Mouse (Mus musculus) spleen, adult 12 weeks (tissue): ENCODE results near the gene Ascl3.

Experiments used
- DNase-seq: peaks from one replicate; pipeline ENCODE4 v3.0.0; 2022; ENCODE audit warnings: low spot score

Ascl3 gene

DNA sequence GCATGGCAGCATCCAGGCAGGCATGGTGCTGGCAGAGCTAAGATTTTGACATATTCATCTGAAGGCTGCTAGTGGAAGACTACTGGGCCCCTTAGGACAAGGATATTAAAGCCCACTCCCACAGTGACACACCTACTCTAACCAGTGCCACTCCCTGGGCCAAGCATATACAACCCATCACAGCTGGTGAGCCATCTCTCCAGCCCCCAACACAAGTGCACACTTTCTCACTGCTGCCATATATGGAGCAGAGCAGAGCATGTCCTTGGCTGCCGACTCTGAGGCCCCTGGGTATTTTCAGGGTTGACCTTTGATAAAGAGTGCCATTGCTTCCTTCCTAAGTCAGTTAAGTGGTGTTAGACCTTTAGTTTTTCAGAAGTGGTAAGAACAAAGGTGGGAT is 21.5 kb downstream of the Ascl3 start:
- DNase-seq: no peak

DNA sequence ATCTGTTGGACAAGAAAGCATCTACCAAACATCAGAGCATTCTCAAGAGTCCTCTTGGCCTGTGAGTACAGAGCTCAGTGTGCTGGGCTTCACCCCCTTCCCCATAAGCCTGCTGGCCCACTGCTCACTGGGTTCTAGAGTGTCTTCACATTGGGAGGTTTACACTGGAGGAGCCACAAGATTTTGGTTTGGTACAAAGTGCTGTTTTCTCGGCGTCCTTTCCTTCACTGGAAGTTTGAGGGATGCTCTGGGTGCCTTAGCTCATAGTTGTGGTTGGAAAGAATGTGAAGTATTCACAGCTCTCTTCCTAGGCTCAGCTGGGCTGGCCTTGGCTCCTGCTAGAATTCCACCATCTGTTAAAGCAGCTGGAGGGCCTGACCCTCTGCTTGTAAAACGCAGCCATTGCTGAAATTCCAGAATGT is 22.6 kb downstream of the Ascl3 start:
- DNase-seq: no peak

DNA sequence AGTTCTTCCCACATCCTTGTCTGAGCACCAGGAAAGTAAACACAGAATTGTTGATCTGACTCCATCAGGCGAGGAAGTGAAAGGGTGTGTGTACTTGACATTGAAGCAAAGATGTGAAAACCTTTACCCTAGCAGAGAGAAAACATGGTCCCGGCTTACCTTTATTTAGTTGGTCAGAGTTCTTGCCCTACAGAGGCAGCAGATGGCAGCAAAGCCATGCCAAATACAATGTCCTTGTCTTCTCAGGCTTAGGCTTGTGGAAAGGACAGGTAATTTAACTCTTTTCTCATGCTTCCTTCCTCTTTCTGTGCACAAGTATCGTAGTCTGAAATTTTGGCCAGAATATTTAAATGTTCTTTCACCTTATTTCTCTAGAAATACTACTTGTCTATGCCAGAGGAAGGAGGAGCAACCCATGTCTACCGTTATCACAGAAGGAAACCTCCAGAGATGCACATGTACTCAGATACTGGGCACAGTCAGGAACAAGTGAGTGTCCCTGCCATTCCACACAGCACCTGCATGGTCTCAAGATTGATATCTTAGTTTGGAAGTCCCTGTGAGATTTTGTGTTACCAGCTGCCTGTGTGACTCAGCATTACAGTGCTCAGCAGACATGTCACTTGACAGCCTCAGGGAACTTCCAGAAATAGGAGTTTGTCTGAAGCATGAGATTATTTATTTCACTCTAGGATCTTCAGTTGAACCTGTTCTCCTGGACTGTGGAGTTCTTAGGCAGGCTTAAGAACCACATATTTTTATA is 24.3 kb downstream of the Ascl3 start:
- DNase-seq: peak; percentile 35

DNA sequence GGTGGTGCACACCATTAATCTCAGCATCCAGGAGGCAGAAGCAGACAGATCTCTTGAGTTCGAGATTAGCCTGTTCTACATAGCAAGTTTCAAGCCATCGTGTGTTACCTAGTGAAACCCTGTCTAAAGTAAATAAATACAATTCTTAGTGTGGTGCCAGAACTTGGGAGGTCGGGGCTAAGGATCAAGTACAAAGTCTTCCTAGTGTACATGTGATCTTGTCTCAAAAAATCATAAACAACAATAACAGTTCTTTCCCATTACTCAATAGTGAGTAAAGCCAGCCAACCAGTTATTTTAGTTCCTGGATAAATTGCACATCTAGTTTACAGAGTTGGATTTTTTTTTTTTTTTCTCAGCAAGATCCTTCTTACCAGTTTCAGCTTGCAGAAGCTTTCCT is 27.1 kb downstream of the Ascl3 start:
- no peak for DNase-seq

DNA sequence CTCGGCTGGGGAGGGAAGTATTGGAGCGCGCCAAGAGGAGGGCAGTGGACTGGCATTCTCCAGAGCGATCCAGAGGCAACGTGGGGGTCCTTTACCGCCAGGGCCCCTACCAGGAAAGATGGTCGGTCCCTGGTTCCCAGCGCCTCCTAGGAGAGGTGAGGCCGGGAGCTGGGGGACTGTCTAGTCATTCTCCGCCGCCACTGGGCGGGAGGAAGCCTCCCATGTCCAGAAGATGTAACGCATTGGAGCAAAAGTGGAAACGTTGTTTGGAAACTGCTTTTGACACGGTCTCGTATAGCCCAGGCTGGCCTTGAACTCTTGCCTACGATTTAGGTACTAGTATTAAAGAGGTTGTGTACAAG is 27.5 kb downstream of the Ascl3 start:
- DNase-seq: no peak

DNA sequence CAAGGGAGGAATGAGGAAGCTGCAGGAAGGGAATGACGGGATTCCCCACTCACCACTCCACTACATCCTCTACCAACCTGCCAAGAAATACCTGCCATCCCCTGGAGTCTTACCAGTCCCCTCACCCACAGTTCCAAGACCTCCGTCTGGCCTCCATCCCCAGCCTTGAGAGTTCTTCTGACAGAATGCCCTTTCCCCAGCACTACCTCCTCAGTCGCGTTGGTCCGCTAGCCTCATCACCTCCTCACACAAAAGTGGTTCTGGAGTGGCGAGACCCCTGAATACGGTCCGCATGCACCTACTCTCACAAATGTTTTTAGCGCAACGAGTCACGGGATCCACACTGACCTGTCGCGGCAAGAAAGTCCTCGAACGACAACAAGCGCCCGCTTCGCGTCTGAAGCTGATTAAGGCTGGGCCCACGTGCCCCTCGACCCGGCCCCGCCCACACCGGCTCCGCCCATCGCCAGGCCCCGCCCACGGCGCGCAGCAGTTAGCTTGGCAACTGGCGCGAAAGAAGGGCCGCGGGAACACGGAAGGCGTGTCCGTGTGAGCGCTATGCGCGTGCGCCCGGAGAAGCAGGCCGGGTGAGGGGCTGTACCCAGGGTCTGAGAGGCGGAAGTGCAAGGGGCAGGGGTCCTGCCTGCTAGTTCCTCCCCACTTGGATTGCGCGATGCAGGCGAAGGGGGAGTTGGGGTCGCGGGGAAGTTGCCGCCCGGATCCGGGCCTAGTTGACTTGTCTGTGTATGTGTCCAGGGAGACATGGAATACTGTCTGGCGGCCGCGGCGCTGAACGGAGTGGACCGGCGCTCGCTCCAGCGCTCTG is 28.1 kb downstream of the Ascl3 start, which contains the start of the genes St5 and Akip1:
Gene St5 (minus strand): TSS at position 416 of the 826 bp plus-strand sequence.
Gene Akip1 (plus strand): TSS at position 501 of the 826 bp plus-strand sequence.
- peak; percentile 92 for DNase-seq

DNA sequence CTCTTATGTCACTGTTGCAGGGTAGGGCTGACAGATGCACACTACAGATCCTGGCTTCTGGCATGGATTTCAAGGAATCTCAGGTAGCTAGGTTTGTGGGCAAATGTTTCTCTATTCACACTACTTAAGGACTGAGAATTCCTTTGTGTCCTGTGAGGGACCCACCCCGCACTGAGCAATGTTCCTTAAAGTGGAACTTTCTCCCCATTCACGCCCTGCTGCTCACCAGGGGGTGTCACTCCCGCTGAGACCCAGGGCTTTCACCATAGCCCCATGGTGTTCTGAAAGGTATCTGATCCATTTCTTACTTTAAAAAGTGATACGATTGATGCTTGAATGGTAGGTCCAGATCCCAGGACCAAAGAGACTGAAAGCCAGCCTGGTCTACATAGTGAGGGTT is 28.8 kb downstream of the Ascl3 start:
- DNase-seq: no peak

DNA sequence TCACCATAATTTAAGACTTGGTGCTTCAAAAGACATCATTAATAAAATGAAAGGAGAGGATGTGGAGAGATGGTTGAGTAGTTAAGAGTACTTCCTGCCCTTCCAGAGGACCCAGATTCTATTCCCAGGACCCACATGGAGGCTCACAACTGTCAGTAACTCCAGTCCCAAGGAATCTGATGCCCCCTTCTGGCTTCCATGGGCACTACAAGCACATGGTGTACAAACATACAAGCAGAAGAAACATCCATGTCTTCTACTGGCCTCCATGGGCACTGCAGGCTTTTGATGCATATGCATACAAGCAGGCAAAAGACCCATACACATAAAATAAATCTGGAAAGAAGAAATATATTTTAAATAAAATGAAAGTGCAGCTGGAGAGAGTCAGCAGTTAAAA is 31.3 kb downstream of the Ascl3 start:
- no peak for DNase-seq

DNA sequence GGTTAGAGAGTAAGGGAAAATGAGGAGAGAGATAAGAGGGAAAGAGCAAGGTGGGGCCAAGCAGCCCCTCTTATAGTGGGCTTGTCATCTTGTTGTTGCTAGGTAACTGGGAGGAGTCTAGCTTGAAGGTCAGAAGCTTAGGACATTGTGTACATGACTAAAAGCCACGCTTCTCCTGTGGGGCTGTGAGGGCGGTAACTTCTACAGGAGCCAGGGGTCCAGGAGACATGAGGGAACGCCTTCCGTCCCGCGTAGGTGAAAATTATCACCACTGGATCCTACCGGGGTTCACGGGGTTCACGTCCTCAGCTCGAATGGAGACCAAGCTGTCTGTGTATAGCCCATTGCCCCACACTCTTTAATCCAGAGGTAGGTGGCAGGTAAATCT is 36.2 kb downstream of the Ascl3 start:
- no peak for DNase-seq

DNA sequence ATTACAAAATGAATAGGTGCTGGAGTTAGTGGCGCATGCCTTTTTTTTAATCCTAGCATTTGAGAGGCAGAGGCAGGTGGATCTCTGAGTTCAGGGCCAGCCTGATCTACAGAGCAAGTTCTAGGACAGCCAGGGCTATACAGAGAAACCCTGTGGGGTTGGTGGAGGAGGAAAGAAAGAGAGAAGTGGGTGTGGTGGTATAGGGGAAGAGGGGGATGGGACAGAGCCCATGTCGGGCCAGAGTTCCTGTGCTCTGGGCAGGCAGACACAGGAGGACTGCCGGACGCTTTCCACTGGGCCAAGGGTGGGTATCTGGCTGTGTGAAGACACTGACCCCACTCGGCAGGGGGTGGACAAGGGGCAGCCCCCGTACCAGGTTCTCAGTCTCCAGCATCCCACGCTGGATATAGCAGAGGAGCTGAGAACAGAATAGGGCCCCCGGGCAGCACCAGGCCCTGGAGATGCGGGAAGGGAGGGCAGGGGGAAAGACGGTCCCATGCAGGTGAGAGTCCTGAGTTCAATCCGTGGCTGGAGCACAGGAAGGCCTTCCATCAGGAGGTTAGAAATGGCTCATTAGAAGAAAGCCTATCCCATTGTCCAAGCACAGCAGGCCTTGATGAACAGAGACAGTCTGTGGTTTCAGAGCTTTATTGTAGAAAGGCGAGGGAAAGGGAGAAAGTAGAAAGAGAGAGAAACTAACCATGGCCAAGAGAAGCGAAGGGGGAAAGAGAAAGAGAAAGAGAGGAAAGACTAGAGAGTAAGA is 36.8 kb downstream of the Ascl3 start:
- DNase-seq: no peak

DNA sequence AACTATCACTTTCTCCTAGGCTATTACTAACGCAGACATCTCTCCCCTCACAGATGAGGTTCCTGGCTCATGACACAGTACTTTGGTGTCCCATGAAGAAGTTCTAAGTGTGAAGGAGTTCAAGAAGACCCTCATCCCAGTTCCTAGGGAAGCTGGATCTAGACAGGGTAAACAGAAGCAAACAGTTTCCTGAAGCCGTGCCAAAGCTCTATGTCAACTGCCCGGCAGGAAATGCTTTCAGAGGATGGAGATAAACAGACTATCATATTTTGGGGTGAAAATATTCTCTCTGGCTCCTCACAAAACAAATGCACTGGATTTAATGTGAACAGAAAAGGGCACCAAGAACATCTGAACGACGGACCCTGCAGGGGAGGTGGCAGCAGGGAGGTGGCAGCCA is 40.6 kb downstream of the Ascl3 start:
- DNase-seq: no peak

DNA sequence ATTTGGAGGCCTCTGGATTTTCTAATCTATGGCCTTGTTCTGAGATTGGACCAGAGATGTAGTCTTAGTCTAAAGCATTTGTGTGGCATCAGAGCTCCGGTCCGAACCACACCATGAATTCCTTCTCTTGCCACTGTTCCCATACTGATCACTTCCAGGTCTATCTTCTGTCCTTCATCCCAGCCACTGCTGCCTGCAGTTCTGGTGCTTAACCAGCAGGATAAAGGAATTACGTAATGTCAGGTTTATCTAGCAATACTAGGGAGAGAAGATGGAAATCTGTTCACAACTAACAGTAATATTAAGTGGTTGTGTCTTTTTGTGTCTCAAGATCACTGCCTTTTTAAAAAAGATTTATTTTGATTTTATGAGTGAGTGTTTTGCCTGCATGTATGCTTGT is 41.4 kb downstream of the Ascl3 start:
- DNase-seq: no peak

DNA sequence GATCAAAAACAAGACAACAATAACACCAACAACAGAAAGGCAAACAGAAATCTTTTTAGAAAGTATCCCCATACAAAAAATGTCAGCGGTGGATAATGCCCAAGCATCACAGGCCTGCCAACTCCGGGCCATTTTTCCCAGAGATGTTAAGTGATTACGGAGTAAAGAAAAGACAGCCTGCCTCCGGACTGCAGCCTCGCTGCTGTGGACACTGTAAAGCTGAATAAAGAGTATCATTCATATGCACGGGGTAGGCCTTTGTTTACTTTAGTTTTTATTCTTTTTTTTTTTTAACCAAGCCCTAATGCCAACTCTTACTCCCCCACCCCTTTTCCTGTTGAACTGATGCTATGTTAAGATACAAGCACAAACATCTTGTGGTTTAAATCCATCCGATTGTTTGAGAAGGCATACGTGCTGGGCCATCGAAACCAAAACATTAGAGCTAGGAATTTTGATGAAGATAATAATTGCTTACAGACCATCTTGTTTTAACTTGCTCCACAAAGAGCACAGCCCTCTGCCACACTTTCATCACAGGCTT is 44.9 kb downstream of the Ascl3 start:
- no peak for DNase-seq

DNA sequence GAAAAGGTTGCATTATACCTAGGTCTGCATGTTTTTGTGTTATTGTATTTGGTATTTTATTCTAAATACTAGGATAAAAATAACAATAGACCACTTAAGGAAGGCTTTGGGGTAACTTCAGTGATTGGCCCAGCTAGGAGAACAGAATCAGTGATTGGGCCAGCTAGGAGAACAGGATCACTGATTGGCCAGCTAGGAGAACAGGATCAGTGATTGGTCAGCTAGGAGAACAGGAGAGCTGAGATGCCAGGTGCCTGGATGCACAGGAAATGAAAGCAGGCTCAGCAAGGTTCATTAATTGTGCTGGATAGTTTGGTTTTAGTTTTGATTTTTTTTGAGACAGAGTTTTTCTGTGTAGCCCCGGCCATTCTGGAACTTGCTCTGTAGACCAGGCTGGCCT is 50.6 kb downstream of the Ascl3 start:
- DNase-seq: no peak

DNA sequence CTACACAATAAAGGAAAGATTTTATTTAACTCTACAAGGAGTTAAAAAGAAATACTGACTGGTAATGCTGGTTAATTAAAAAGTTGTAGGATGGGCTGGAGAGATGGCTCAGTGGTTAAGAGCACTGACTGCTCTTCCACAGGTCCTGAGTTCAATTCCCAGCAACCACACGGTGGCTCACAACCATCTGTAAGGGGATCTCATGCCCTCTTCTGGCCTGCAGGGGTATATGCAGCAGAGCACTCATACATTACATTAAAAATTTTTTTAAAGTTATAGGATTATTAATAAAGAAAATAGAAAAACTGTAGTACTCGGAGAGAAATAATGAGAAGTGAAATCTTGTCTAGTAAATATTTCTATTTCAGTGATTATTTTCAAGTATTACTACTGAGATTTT is 51.2 kb downstream of the Ascl3 start:
- no peak for DNase-seq
